In the genomic region with DNA sequence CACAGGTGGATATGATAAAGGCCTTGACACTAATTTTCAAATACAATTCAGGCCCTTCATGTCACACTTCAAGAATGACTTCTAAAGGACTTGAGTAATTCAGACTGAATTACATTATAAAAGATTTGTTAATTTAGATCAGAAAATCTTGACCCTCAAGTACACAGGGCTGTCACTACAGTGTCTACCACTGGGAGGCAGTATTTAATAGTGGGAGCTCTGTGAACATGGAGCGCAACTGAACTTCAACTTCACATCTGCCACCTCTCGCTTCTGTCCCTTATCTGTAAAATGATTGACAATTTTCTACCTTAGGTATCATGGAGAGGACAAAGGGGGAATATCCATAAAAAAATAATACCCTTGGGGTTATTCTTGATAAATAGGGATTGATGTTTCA, we compare ENCODE assay signal across 8 mouse cellular contexts. TPM values are rescaled to one million over a fixed set of nuclear protein-coding genes. Genes with fewer than 3 reads are reported as not detected.
DNase-seq lines count a peak whose midpoint lies in the region; ATAC-seq and TF ChIP-seq lines count a peak whose summit lies in the region.

No protein-coding gene starts in this region.

- no peak overlapping the region for H3K4me2 ChIP-seq in intestine, postnatal 0 days (replicated peaks; ENCODE audit: low read depth)

- intact Hi-C loops in gastrocnemius, adult 2 months (cut with DNase I): loop anchor here (1.0 kb wide), 1 partner anchor 43 kb away; no protein-coding TSS in a partner anchor

- peak; percentile 95 for TF ChIP-seq CTCF in gastrocnemius, adult 2 months (IDR thresholded peaks at IDR 0.05)
- TF ChIP-seq CTCF in intestine, postnatal 0 days (IDR thresholded peaks at IDR 0.05; ENCODE audit: low read depth): peak; percentile 88

- H3K27ac ChIP-seq in gastrocnemius, adult 2 months: no peak overlapping the region
- H3K27ac ChIP-seq in intestine, postnatal 0 days (ENCODE audit: low read depth, low read length): no peak overlapping the region

- H3K36me3 ChIP-seq in intestine, postnatal 0 days (ENCODE audit: control insufficient read depth, insufficient read depth): peaks cover 8% of the 10 kb centered on the region

- no peak overlapping the region for H3K9ac ChIP-seq in intestine, postnatal 0 days (ENCODE audit: low read depth, low read length)

- H3K9me3 ChIP-seq in intestine, postnatal 0 days (ENCODE audit: control insufficient read depth): no peaks in the 10 kb centered on the region

- DNase-seq in gastrocnemius, adult 2 months: no peak
- DNase-seq in gastrocnemius, adult 8-10 months (ENCODE audit: low spot score in 2 of 2): no peak
- DNase-seq in testis, postnatal 10 days (ENCODE audit: low spot score): peak; percentile 62
- no peak for DNase-seq in testis, postnatal 14 days (ENCODE audit: low spot score)
- DNase-seq in cerebellum, adult 9-11 months: peak; percentile 37
- no peak for DNase-seq in urinary bladder, adult 18-20 months (ENCODE audit: low spot score in 2 of 2)

- no peak for ATAC-seq in intestine, postnatal 0 days
- peak; percentile 86 for ATAC-seq in megakaryocyte progenitor cell, adult 5-6 weeks (replicated peaks; ENCODE audit: poor library complexity)

- H3K4me1 ChIP-seq in intestine, postnatal 0 days (replicated peaks; ENCODE audit: control insufficient read depth, insufficient read depth, low read length): no peaks in the 10 kb centered on the region

- 25% methylated on average over 2 of the region's 2 CpGs for WGBS in intestine, postnatal 0 days

- H3K27me3 ChIP-seq in intestine, postnatal 0 days (replicated peaks; ENCODE audit: control insufficient read depth, insufficient read depth, low read length): no peaks in the 10 kb centered on the region

- no peak overlapping the region for H3K4me3 ChIP-seq in gastrocnemius, adult 2 months
- no peak overlapping the region for H3K4me3 ChIP-seq in intestine, postnatal 0 days (ENCODE audit: low read depth, low read length)

RNA-seq across cellular contexts. Expression of gene Plekha8, which starts 8.7 kb away (rescaled TPM):
- total RNA-seq in gastrocnemius, adult 2 months (2021): 1 to 10 TPM; 3.3 to 4.0 TPM
- 1 to 10 TPM; 3.3 to 4.8 (median 3.4) TPM for total RNA-seq in gastrocnemius, adult 8-10 months (2022)
- polyA plus RNA-seq in intestine, postnatal 0 days (2015; fragmentation: Nextera tagmentation; extraction: Ambion mirVana): 8.1 and 9.0 TPM in 2 replicates
- total RNA-seq in megakaryocyte progenitor cell, adult 5-6 weeks (2015): 1.9 and 2.5 TPM in 2 replicates
- total RNA-seq in megakaryocyte progenitor cell, adult 5-6 weeks (2017): 1.5 and 2.2 TPM in 2 replicates

RNA-seq across cellular contexts. Expression of gene Fkbp14, which starts 10.9 kb away (rescaled TPM):
- total RNA-seq in gastrocnemius, adult 2 months (2021): 1 to 10 TPM; 3.4 to 6.3 TPM
- total RNA-seq in gastrocnemius, adult 8-10 months (2022): 1 to 10 TPM; 3.8 to 5.3 (median 4.8) TPM
- polyA plus RNA-seq in intestine, postnatal 0 days (2015; fragmentation: Nextera tagmentation; extraction: Ambion mirVana): 8.4 and 8.7 TPM in 2 replicates
- 0.54 TPM in 1 of 2 replicates, not detected in the other for total RNA-seq in megakaryocyte progenitor cell, adult 5-6 weeks (2015)
- 0.29 TPM in 1 of 2 replicates, not detected in the other for total RNA-seq in megakaryocyte progenitor cell, adult 5-6 weeks (2017)

RNA-seq across cellular contexts. Expression of gene Scrn1, which starts 19.9 kb away (rescaled TPM):
- 1 to 10 TPM; 1.4 to 1.6 TPM for total RNA-seq in gastrocnemius, adult 2 months (2021)
- 1 to 10 TPM in 2 of 4 experiments, under 1 TPM in 2; 0.80 to 1.7 (median 1.2) TPM for total RNA-seq in gastrocnemius, adult 8-10 months (2022)
- 2.5 and 4.4 TPM in 2 replicates for polyA plus RNA-seq in intestine, postnatal 0 days (2015; fragmentation: Nextera tagmentation; extraction: Ambion mirVana)
- total RNA-seq in megakaryocyte progenitor cell, adult 5-6 weeks (2015): 0.05 TPM in 1 of 2 replicates, not detected in the other
- total RNA-seq in megakaryocyte progenitor cell, adult 5-6 weeks (2017): 0.95 TPM in 1 of 2 replicates, not detected in the other

Comparison
In these comparisons a context has a peak if more than half of its experiments do, and no peak if none do; other contexts are left out.
1. DNase-seq: peak in testis, postnatal 10 days (single experiment) and cerebellum, adult 9-11 months (single experiment); none in gastrocnemius, adult 2 months (single experiment), gastrocnemius, adult 8-10 months (0 of 2), testis, postnatal 14 days (single experiment) and urinary bladder, adult 18-20 months (0 of 2).